Mouse (Mus musculus): ENCODE measurements at regions not wholly inside any gene's neighbourhood (a gene's known extent, or its start where the extent isn't known, plus 50 kb on each side); places are given as distances from the start of the nearest gene placed in this dataset.
"Not testable (repeated sequence)": the region's sequence is repeated elsewhere in the genome, so short reads cannot be mapped to it uniquely, and the experiment has no call there.

GRCm38 (mm10) chr2:171620668-171621067 is 422.6 kb downstream of the Cbln4 start:
- DNase-seq (ENCODE audit: low spot score in 2 of 2) = no peak
- intact Hi-C loops (cut with DNase I) = no loop called here

GRCm38 (mm10) chr2:171620253-171620652 is 423.0 kb downstream of the Cbln4 start:
- no peak for DNase-seq (ENCODE audit: low spot score in 2 of 2)
- intact Hi-C loops (cut with DNase I) = no loop called here

GRCm38 (mm10) chr2:171618771-171619170 is 424.5 kb downstream of the Cbln4 start:
- no peak for DNase-seq (ENCODE audit: low spot score in 2 of 2)
- intact Hi-C loops (cut with DNase I) = no loop called here

GRCm38 (mm10) chr2:171618333-171618732 is 424.9 kb downstream of the Cbln4 start:
- intact Hi-C loops (cut with DNase I) = no loop called here

GRCm38 (mm10) chr2:171615462-171615861 is 427.8 kb downstream of the Cbln4 start:
- no peak for DNase-seq (ENCODE audit: low spot score in 2 of 2)
- intact Hi-C loops (cut with DNase I) = no loop called here

More at GRCm38 (mm10) chr2:171618333-171618732, 424.9 kb downstream of the Cbln4 start:
- DNase-seq (ENCODE audit: low spot score in 2 of 2) = no peak

- DNase-seq (ENCODE audit: low spot score in 2 of 2) = no peak
- intact Hi-C loops (cut with DNase I) = no loop called here
These were observed 438.2 kb downstream of the Cbln4 start for GRCm38 (mm10) chr2:171605064-171605463.

DNA sequence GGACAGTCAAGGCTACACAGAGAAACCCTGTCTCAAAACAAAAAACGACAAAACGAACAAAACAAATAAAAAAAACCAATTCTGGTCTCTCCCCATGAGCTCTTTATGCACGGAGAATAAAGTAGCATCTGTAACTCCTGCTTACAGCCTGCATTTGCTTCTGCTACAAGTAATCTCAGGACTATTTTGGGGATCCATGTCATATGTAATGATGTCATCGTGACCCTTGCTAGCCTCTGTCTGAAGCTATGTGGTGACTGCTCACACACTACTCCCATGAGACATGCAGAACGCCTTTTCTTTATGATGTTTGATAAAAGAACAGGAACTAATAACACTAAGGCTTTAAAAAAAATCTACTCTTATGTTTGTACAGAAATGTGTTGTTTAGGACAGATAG is 448.0 kb downstream of the Cbln4 start:
- intact Hi-C loops (cut with DNase I) = no loop called here
- DNase-seq (ENCODE audit: low spot score in 2 of 2) = no peak

GRCm38 (mm10) chr2:171593884-171594283 is 449.4 kb downstream of the Cbln4 start:
- no peak for DNase-seq (ENCODE audit: low spot score in 2 of 2)
- intact Hi-C loops (cut with DNase I) = no loop called here

DNA sequence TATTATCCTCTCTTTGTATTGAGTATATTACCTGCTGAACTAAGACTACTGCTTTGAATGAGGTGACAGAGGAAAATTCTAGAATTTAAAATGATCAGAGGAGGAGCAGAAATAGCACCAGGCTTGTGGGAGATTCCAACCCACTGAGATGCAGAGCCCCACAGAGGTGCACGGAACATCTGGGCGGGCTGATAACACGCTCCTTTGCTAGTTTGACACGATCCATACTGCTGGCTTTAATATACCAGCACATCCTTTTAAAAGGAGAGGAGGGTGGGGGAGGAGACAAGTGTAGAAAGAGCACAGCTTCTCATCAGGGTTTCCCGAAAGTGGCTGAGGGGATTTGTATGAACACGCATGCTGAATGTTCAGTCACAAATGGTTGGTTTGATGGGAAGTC is 451.0 kb downstream of the Cbln4 start:
- intact Hi-C loops (cut with DNase I) = no loop called here
- no peak for DNase-seq (ENCODE audit: low spot score in 2 of 2)

GRCm38 (mm10) chr2:171588158-171588557 is 455.1 kb downstream of the Cbln4 start:
- intact Hi-C loops (cut with DNase I) = loop anchor here (10.0 kb wide), 1 partner anchor 127 kb away; no protein-coding TSS in a partner anchor
- no peak for DNase-seq (ENCODE audit: low spot score in 2 of 2)

DNA sequence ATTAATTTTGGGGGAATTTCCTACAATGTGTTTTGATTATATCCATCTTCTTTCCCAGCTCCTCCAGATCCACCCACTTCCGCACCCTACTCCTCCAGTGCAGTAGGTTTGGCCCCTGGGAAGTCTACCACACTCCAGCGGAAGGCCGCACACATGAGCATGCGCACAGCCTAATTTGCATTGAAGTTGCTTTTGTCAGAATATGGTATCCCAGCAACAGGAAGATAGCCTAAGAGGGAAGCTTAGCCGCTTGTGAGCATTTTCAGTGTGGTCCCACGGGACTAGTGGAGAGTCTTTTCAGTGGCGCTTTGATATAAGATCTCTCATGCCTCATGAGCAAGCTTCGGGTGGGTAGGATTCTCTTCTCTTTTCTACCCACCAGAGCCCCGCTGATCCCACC is 455.6 kb downstream of the Cbln4 start:
- intact Hi-C loops (cut with DNase I) = loop anchor here (10.0 kb wide), 1 partner anchor 127 kb away; no protein-coding TSS in a partner anchor
- peak; percentile 39 to 45 for DNase-seq (ENCODE audit: low spot score in 2 of 2)

- intact Hi-C loops (cut with DNase I) = loop anchor here (10.0 kb wide), 1 partner anchor 128 kb away; no protein-coding TSS in a partner anchor
These were observed 456.4 kb downstream of the Cbln4 start for GRCm38 (mm10) chr2:171586853-171587220.

DNA sequence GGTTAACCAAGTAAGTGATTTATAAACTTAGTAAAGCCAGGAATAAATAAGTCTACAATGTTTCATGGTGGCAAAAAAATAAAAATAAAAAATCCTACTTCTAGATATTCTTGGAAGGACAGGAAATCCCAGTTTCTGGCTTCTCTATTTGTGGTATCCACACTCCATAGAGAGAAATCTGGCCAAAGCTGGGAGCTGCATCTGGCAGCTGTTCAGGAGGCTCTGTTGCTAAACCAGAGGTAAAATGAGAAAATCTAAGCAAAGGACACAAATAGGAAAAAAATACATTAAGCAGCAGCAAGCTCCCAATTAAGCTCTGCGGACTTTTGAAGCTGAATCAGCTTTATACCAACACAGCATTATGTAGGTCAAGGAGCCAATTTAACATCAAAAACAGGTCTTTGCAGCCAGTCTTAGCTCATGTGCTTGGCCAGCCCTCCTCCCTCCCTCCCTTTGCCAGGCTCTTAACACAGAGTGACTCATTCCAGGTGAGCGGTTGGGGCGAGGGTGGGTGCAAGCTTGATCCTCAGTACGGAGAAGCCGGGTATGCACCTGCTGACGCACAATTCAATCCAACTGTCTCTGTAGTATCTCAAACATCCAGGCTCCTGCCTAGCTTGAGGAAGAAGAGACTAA is 456.9 kb downstream of the Cbln4 start:
- intact Hi-C loops (cut with DNase I) = loop anchor here (10.0 kb wide), 1 partner anchor 128 kb away; no protein-coding TSS in a partner anchor
- DNase-seq (ENCODE audit: low spot score in 2 of 2) = peak; percentile 54 to 55

More at GRCm38 (mm10) chr2:171586853-171587220, 456.4 kb downstream of the Cbln4 start:
- DNase-seq (ENCODE audit: low spot score in 2 of 2) = no peak

- intact Hi-C loops (cut with DNase I) = no loop called here
- no peak for DNase-seq (ENCODE audit: low spot score in 2 of 2)
These were observed 468.9 kb downstream of the Cbln4 start for GRCm38 (mm10) chr2:171574360-171574759.

- DNase-seq (ENCODE audit: low spot score in 2 of 2) = no peak
- intact Hi-C loops (cut with DNase I) = no loop called here
These were observed 480.6 kb downstream of the Cbln4 start for GRCm38 (mm10) chr2:171562656-171563055.

DNA sequence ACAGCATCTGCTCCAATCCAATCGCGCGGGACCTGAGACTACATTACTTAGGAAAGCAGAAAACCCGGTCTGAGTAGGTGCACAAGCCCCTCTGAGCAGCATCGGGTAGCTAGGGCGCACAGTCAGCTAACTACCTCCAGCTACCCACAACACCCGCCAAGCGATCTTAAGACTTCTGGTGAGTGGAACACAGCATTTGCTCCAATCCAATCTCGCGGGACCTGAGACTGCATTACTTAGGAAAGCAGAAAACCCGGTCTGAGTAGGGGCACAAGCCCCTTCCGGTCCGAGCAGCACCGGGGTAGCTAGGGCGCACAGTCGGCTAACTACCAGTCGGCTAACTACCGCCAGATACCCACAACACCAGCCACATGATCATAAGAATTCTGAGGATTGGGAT is 500.5 kb downstream of the Cbln4 start:
- DNase-seq (ENCODE audit: low spot score in 2 of 2); intact Hi-C loops (cut with DNase I): not testable (repeated sequence)

- no peak for DNase-seq (ENCODE audit: low spot score in 2 of 2)
- intact Hi-C loops (cut with DNase I) = no loop called here
These were observed 528.4 kb downstream of the Cbln4 start for GRCm38 (mm10) chr2:171514876-171515275.

DNA sequence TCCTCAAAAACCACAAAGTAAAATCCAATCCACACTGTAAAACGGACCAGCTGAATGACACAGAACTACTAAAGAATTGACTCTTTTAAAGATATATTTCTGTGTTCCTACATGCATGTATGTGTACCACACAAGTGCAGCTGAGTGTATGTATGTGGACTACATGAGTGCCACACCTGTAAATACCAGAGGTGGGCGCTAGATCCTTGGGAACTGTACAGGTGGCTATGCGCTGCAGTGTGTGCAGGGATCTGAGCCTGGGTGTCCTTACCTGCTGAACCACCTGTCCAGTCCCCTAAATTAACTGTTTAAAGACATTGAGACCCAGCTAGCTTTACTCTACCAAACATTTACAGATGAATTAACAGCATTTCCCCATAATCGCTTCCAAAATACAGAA is 546.6 kb downstream of the Cbln4 start:
- intact Hi-C loops (cut with DNase I) = no loop called here
- DNase-seq (ENCODE audit: low spot score in 2 of 2) = no peak

DNA sequence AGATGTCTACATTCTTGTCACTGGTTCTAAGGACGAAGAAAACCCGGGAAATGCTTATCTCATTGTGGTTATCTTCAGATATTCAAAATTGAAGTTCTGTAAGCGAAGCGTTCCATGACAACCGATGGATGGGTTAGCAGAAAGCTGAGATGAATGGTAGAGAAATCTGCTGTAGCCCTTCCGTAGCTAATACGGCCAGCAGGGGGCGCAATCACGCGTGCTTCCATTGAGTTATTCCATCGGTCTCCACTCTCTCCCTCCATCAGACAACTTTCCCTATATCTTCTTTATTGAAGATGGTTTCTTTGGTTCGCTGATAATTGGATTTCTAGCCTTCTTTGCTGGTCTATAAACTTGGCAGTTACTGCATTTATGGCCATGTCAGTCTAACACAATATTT is 549.5 kb downstream of the Cbln4 start:
- DNase-seq (ENCODE audit: low spot score in 2 of 2) = peak; percentile 17 to 56
- intact Hi-C loops (cut with DNase I) = loop anchor here (5.0 kb wide), 1 partner anchor 714 kb away; no protein-coding TSS in a partner anchor

- DNase-seq (ENCODE audit: low spot score in 2 of 2) = peak; percentile 17 to 25
- intact Hi-C loops (cut with DNase I) = no loop called here
These were observed 556.0 kb downstream of the Cbln4 start for GRCm38 (mm10) chr2:171487284-171487683.

DNA sequence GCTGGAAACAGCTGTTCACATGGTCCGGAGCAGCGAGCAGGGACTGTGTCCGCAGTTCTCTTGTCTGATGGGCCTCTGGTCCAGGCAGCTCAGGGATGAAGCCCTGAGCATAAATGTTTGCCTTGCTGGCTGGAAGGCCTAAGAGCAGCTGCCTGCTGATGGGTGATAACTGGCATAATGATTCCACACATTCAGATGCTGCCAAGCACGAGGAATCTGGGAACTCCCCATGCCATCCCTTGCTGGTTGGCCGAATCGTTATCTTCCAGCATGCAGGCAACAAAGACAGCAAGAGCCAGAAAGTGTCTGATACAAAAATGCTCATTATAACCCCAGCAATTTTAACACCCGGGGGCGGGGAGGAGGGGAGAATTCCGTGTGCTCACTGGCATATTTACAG is 590.0 kb downstream of the Cbln4 start:
- intact Hi-C loops (cut with DNase I) = no loop called here
- DNase-seq (ENCODE audit: low spot score in 2 of 2) = peak; percentile 10

Measured in left cerebral cortex, postnatal 14 days (tissue).